Mouse (Mus musculus) adrenal gland, adult (tissue): ENCODE results near the gene Fuk.
"Not testable (repeated sequence)": the region's sequence is repeated elsewhere in the genome, so short reads cannot be mapped to it uniquely, and the experiment has no call there.

ENCODE experiments used
- DNase-seq, 2 experiments: peaks; one replicate each; pipeline ENCODE4 v3.0.0; 2022 to 2023; ENCODE audit warnings: low spot score in 1 of 2; ENCODE audit not compliant: inconsistent age in 2 of 2

Gene Fuk

GRCm38 (mm10) chr8:110901839-110902578, at the start of gene Fuk:
Gene Fuk (minus strand): TSS chr8:110902488.
- peak; percentile 85 to 93 for DNase-seq

- DNase-seq = peak in 1 of 2 experiments; percentile 57
Measured at GRCm38 (mm10) chr8:110950065-110950484, 47.8 kb upstream of the Fuk start.

GRCm38 (mm10) chr8:110945716-110946115, 43.4 kb upstream of the Fuk start:
- DNase-seq = no peak

GRCm38 (mm10) chr8:110944276-110944876, 42.1 kb upstream of the Fuk start:
- DNase-seq = peak; percentile 28 to 45

DNA sequence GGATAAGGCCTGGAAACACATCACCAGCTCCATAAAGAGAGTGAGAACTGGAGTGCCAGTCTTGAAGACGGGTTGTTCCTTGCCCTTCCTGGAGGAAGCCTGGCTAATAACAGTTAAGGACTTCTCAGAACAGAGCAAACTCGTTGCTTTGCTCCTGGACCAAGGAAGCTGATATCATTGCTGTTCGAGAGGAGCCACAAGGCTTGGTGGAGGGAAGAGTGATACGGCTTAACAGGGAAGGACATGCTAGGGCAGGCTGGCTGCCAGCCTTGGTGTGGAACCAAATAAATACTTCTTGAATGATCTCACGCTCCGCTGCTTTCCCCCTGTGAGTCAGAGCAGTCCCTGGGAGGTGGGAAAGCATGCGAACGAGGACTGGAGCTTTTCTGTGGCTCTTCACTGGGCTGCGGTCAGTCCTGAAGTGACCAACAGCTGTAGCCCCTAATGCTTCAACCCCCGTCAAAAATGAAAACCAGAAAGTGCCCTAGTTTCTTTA, 39.2 kb upstream of the Fuk start:
- DNase-seq = peak; percentile 88 to 91

DNA sequence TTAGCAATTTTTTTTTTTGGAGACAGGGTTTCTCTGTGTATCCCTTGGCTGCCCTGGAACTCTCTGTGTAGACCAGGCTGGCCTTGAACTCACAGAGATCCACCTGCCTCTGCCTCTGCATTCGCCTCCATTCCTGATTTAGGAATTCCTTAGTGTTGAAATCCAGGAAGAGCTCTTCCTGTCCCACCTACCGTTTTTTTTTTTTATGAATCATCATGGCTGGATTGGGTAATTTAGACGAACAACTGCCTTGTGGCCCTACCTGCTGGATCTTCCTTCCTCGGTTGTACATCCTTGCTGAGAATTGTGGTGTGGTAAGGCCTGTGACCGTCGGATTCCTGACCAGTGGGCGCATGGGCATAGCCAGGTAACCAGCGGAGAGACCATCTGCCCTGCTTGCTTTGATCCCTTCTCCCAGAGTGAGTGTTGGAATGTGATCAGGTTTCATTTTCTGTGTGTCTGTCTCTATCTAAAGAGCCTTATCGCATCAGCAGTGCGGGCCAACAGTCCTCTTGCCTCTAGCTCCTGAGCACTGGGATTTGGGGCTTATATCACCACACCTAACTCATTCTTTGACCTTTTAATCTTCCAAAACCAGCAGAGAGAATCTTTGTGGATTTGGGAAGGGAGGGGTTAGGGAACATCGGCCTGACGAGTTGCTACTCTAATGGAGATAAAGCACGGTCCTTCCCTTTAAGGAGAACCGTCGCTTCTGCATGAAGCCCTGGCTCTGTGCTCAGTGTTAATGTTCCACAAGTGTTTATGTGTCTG, 38.6 kb upstream of the Fuk start:
- no peak for DNase-seq

GRCm38 (mm10) chr8:110938882-110939589, 36.7 kb upstream of the Fuk start:
- peak; percentile 43 to 76 for DNase-seq

- no peak for DNase-seq
Measured at GRCm38 (mm10) chr8:110936217-110936616, 33.9 kb upstream of the Fuk start.

DNA sequence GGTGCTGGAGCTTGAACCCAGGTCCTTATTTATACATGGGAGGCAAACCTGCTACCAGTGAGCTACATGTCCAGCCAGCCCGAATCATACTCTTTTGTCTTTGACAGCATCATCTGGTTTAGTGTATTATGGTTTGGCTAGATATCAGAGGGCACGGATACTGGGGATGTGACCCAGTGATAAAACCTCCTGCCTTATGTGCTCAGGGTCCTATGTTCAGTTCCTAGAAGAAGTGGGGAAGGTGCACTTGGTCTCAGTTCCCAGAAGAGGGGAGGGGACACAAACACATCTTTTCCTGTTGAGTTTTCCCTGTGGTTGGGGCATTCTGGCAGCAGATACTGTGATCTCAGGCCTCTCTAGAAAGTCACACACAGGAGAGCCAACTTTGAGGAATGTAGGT, 31.0 kb upstream of the Fuk start:
- no peak for DNase-seq

DNA sequence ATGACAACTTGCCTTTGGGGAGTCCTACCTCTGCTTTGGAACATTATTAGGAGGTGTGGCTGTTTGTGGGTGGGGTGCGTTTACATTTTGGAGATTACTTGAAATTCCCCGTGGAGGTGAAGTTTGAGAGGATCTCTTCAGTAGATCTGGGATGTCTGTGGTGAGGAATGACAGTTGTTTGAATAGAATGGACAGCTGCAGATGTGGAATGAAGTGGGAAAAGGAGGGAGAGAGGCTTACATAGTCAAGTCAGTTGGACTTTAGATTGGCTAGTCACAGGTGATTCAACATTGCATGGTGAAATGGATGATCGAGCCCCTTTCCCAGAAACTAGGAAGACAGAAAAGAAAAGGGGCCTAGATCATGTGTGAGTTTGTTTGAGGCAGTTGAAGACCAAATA, 30.2 kb upstream of the Fuk start:
- no peak for DNase-seq

DNA sequence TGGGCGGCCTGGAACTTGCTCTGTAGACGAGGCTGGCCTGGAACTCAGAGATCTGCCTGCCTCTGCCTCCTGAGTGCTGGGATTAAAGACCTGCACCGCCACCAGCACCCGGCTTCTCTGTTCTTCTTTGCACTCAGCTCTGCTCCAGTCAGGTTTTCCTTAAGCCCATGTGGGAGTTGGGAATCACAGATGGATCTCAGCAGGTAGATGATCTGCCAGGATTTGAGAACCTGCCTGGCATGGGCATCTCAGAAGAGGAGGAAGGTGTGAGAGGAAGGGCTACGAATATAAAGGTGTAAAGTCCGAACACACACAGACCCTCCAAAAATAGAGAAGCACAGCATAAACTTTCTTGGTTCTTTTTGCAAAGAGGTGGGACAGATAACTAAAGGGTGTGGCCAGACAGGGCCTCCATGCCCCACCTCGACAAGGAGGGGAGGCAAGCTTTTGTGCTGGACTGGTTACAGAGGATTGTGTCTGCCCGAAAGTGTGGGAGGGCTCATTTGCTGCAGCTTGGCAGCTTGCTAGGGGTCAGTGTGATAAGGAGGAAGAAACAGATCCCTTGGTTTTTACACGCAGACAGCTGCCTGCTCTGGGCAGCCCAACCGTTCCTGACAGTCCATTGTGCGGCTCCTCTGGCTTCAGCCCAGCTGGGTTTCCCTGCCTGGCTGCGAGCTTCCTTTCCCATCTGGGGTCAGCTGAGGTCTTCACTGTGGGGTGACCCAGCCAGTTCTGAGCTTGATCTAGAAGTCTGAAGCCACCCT, 29.1 kb upstream of the Fuk start:
- peak; percentile 59 to 75 for DNase-seq

GRCm38 (mm10) chr8:110929672-110930071, 27.4 kb upstream of the Fuk start:
- DNase-seq = not testable (repeated sequence)

- DNase-seq = no peak
Measured at GRCm38 (mm10) chr8:110929066-110929465, 26.8 kb upstream of the Fuk start.

DNA sequence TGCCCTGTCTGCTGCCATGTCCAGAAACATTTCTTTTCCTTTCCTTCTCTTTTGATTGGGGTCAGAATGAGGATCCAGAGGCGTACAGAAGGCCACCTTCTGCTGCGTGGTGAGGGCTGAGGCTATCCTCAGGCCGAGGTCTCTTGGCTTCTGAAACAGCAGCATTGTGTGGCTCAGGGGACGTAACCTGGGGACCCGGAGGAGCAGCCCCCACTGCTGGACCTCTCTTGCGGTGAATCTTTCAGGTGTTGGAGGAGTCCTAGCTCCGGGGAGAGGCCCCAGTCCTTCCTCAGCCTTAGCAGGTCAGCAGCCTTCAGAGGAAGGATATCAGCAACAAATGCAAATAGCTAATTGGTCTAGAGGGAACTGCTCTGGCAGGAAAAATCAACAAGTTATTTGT, 26.1 kb upstream of the Fuk start:
- no peak for DNase-seq

DNA sequence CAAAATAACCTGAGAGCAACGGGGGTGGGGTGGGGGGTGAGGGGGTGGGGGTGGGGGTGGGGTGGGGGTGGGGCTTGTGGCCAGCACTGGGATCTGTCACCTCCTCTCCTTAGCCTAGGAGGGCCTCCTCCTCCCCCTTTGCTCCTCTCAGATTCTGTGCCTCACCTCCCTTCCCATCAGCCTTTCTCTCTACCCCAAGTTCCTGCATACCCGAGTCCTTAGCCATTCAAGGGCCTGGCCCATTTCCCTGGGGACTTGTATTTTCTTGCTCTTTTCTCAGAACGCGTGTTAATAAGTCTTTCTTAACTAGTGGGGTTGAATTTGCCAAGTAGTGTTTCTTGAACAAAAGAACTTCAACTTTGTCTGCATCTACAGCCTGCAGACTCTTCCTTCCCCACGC, 24.4 kb upstream of the Fuk start:
- no peak for DNase-seq

GRCm38 (mm10) chr8:110925691-110926140, 23.4 kb upstream of the Fuk start:
- no peak for DNase-seq

GRCm38 (mm10) chr8:110921492-110922230, 19.4 kb upstream of the Fuk start:
- peak; percentile 34 to 59 for DNase-seq

- no peak for DNase-seq
Measured at GRCm38 (mm10) chr8:110920773-110921277, 18.5 kb upstream of the Fuk start.

GRCm38 (mm10) chr8:110920032-110920772, 17.9 kb upstream of the Fuk start:
- peak in 1 of 2 experiments; percentile 65 for DNase-seq
